Mouse (Mus musculus): Measurements from ENCODE around the gene Gm49388. TPM values are rescaled to one million over a fixed set of nuclear protein-coding genes. Genes with fewer than 3 reads are reported as not detected.
A peak's percentile ranks its signal among the peaks of the same experiment; 100 is the strongest.

The Gm49388 gene
- total and polyA plus RNA-seq, 2 experiments from 2014 or later: 0.05 TPM; not detected in 1

DNA sequence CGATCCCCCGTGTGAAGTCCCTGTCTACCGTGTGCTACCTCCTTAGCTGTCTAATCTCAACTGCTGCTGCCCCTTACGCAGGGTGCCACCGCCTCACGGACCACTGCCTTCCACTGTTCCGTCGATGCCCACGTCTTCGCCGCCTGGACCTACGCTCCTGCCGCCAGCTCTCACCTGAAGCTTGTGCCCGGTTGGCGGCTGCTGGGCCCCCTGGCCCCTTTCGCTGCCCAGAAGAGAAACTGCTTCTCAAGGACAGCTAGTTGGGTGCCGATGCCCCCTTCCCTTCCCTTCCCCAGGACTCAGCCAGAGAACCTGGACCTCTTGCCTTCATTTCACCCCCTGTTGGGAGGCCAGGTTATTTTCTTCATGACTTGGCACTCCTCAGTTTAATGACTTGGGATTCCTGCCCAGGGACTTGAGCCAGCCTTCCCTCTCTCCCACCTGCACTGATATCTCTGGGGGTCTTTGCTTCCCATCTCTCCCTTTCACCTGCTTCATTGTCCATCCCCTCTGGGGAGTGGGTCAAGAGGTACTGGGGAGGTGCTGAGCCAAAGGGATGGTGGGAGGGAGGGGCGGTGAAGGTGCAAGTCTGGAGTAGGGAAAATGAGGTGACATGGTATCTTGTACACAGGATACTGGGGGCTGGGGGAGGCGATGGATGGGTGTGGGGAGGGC, 17.6 kb upstream of the Gm49388 start:
- peaks cover 39% of the 10 kb centered on the region; the same call in 1 of the 2 replicates for H3K36me3 ChIP-seq (ENCODE audit: insufficient read depth, low read length)
- no peak overlapping the region for H3K9ac ChIP-seq (replicated peaks; ENCODE audit: low read length)
- H3K4me3 ChIP-seq (ENCODE audit: low read length): no peak overlapping the region
- H3K9me3 ChIP-seq (ENCODE audit: low read length): no peaks in the 10 kb centered on the region
- H3K27ac ChIP-seq: peak overlapping the region; percentile 58; the same call in 1 of the 2 replicates
- no peak overlapping the region for H3K4me2 ChIP-seq (ENCODE audit: low read depth, low read length)
- WGBS: 93% methylated on average over 19 of the region's 19 CpGs
- ATAC-seq: no peak
- H3K27me3 ChIP-seq (ENCODE audit: insufficient read depth, low read length): no peaks in the 10 kb centered on the region
- H3K4me1 ChIP-seq (ENCODE audit: insufficient read depth, low read length): peaks cover 6% of the 10 kb centered on the region
- no peak for DNase-seq (ENCODE audit: low spot score)
- no peak for TF ChIP-seq CTCF (IDR thresholded peaks at IDR 0.05; ENCODE audit: low read depth)

DNA sequence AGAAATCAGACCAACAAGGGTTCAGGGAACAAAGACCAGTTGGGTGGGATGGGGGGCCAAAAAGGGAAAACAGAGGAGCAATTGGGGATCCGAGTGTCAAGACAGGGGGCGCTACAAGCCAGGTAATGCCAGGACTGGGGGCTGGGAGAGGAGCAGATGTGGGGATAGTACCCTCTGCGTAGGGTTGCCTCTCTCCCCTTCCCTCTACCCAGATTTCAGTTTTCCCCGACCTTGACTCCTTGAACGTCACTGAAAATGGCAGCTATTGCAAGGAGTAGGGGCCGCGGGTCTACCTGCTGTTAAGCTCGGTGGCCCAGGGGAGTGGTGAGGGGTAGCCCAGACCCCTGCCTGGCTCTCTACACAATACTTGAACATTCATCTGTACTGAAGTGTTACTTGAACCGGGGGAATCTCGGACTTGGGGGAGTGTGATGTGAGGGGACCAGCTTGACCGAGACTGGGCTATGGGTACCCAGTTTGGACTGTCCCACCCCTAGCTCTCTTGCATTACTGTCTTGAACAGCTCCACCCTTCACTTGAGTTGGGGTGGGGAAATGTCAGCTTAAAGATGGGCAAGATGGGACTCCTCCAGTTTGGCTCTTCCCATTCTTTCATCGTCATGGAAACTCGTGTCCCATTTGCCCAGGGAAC, 16.9 kb upstream of the Gm49388 start:
- Histone ChIP-seq H3K27ac (peak overlapping the region; percentile 58), H3K9me3 (ENCODE audit: low read length) (no peaks in the 10 kb centered on the region), H3K36me3 (ENCODE audit: insufficient read depth, low read length) (peaks cover 35% of the 10 kb centered on the region; the same call in 1 of the 2 replicates), H3K4me3 (ENCODE audit: low read length) (no peak overlapping the region), H3K27me3 (ENCODE audit: insufficient read depth, low read length) (no peaks in the 10 kb centered on the region), H3K9ac (replicated peaks; ENCODE audit: low read length) (no peak overlapping the region), H3K4me2 (ENCODE audit: low read depth, low read length) (0 out of 2 replicates have a peak overlapping the region, but pooled peaks have one; percentile 30), H3K4me1 (ENCODE audit: insufficient read depth, low read length) (peaks cover 6% of the 10 kb centered on the region)
- ATAC-seq: no peak
- TF ChIP-seq CTCF (IDR thresholded peaks at IDR 0.05; ENCODE audit: low read depth): no peak
- no peak for DNase-seq (ENCODE audit: low spot score)
- WGBS: 54% methylated on average over 13 of the region's 13 CpGs

GRCm38 (mm10) chr7:127768997-127769593, 16.3 kb upstream of the Gm49388 start:
- H3K4me2 ChIP-seq (ENCODE audit: low read depth, low read length): peak overlapping the region; percentile 70
- peaks cover 30% of the 10 kb centered on the region; the same call in 1 of the 2 replicates for H3K36me3 ChIP-seq (ENCODE audit: insufficient read depth, low read length)
- ATAC-seq (peak; percentile 94), DNase-seq (ENCODE audit: low spot score) (peak; percentile 97)
- H3K27me3 ChIP-seq (ENCODE audit: insufficient read depth, low read length): no peaks in the 10 kb centered on the region
- peak overlapping the region; percentile 61 for H3K9ac ChIP-seq (replicated peaks; ENCODE audit: low read length)
- H3K9me3 ChIP-seq (ENCODE audit: low read length): no peaks in the 10 kb centered on the region
- WGBS: under 1% methylated on average over 16 of the region's 16 CpGs
- peak overlapping the region; percentile 83 for H3K27ac ChIP-seq
- peak overlapping the region; percentile 43 for H3K4me3 ChIP-seq (ENCODE audit: low read length)
- no peak for TF ChIP-seq CTCF (IDR thresholded peaks at IDR 0.05; ENCODE audit: low read depth)
- peaks cover 6% of the 10 kb centered on the region for H3K4me1 ChIP-seq (ENCODE audit: insufficient read depth, low read length)

DNA sequence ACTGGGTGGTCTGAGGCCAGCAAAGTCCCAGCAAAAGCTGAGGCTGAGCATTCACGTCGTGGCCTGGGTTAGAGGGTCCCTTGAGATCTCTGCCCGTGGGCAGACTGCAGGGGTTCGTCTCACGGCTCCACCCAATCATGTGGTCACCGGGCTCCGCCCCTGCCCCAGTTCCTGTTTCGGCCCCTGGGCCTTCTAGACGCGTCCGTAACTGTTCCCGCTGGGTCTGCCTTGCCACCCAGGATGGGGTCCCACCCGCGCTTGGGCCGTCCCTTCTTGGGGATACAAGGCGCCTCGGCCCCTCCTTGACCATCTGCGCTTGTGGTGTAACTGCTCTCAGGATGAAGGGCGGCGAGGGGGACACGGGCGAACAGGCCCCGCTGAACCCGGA, 15.8 kb upstream of the Gm49388 start, which contains the start of gene Orai3:
Gene Orai3 (plus strand): TSS at position 165 of the 388 bp plus-strand sequence.
- Histone ChIP-seq H3K27me3 (ENCODE audit: insufficient read depth, low read length) (no peaks in the 10 kb centered on the region), H3K36me3 (ENCODE audit: insufficient read depth, low read length) (peaks cover 26% of the 10 kb centered on the region; the same call in 1 of the 2 replicates), H3K4me2 (ENCODE audit: low read depth, low read length) (peak within 1 kb of the TSS; percentile 70), H3K9me3 (ENCODE audit: low read length) (no peaks in the 10 kb centered on the region), H3K4me1 (ENCODE audit: insufficient read depth, low read length) (peaks cover 6% of the 10 kb centered on the region), H3K4me3 (ENCODE audit: low read length) (peak within 1 kb of the TSS; percentile 43), H3K27ac (peak within 1 kb of the TSS; percentile 83), H3K9ac (replicated peaks; ENCODE audit: low read length) (peak within 1 kb of the TSS; percentile 61)
- DNase-seq (ENCODE audit: low spot score) (peak; percentile 80), ATAC-seq (peak; percentile 36)
- TF ChIP-seq CTCF (IDR thresholded peaks at IDR 0.05; ENCODE audit: low read depth): no peak
- under 1% methylated on average over 24 of the region's 24 CpGs for WGBS

GRCm38 (mm10) chr7:127770039-127770905, 15.1 kb upstream of the Gm49388 start:
- Histone ChIP-seq H3K9me3 (ENCODE audit: low read length) (no peaks in the 10 kb centered on the region), H3K4me1 (ENCODE audit: insufficient read depth, low read length) (peaks cover 6% of the 10 kb centered on the region), H3K4me2 (ENCODE audit: low read depth, low read length) (peak overlapping the region; percentile 70), H3K36me3 (ENCODE audit: insufficient read depth, low read length) (peaks cover 23% of the 10 kb centered on the region; the same call in 1 of the 2 replicates), H3K9ac (replicated peaks; ENCODE audit: low read length) (peak overlapping the region; percentile 61), H3K27me3 (ENCODE audit: insufficient read depth, low read length) (no peaks in the 10 kb centered on the region), H3K4me3 (ENCODE audit: low read length) (peak overlapping the region; percentile 43), H3K27ac (peak overlapping the region; percentile 83)
- WGBS: 6% methylated on average over 27 of the region's 27 CpGs
- no peak for TF ChIP-seq CTCF (IDR thresholded peaks at IDR 0.05; ENCODE audit: low read depth)
- DNase-seq (ENCODE audit: low spot score) (peak; percentile 39), ATAC-seq (peak; percentile 10; the same call in 1 of the 2 replicates)

GRCm38 (mm10) chr7:127771262-127771661, 14.1 kb upstream of the Gm49388 start:
- WGBS: 69% methylated on average over 5 of the region's 5 CpGs
- H3K4me1 ChIP-seq (ENCODE audit: insufficient read depth, low read length): peaks cover 6% of the 10 kb centered on the region
- H3K27ac ChIP-seq: no peak overlapping the region
- no peaks in the 10 kb centered on the region for H3K9me3 ChIP-seq (ENCODE audit: low read length)
- no peak overlapping the region for H3K9ac ChIP-seq (replicated peaks; ENCODE audit: low read length)
- DNase-seq (ENCODE audit: low spot score) (no peak), ATAC-seq (no peak)
- no peak for TF ChIP-seq CTCF (IDR thresholded peaks at IDR 0.05; ENCODE audit: low read depth)
- H3K4me3 ChIP-seq (ENCODE audit: low read length): no peak overlapping the region
- no peak overlapping the region for H3K4me2 ChIP-seq (ENCODE audit: low read depth, low read length)
- peaks cover 13% of the 10 kb centered on the region; the same call in 1 of the 2 replicates for H3K36me3 ChIP-seq (ENCODE audit: insufficient read depth, low read length)
- H3K27me3 ChIP-seq (ENCODE audit: insufficient read depth, low read length): no peaks in the 10 kb centered on the region

Measured in hindbrain, postnatal 0 days (tissue).